Mouse (Mus musculus): ENCODE measurements around the gene Zfp612. TPM values are rescaled to one million over a fixed set of nuclear protein-coding genes. Genes with fewer than 3 reads are reported as not detected.
A peak's percentile ranks its signal among the peaks of the same experiment; 100 is the strongest.

Zfp612 gene
- polyA plus RNA-seq, 1 experiment, result 23.7 TPM

DNA sequence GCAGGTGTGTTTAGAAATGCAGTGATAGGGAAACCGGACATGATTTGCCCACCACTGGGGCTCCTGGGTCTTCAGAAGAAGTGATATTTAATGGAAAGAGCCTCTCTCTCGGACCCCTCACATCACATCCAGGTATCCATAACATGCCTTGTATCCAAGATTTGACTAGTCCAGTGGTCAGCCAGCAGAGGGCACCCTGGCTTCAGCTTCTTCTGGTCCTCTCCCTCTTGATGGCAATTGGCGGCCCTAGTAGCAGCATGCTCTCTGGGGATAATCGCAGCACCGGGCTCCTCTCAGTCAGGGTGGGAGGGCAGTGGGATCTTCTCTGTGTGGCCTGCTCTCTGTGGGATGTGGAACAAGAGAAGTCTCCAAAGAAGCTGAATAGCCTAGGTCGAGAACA lies 40.2 kb downstream of the Zfp612 start:
- peak in 1 of 2 experiments; percentile 36 for DNase-seq (ENCODE audit: extremely low spot score in 1 of 2, low spot score in 1 of 2)

DNA sequence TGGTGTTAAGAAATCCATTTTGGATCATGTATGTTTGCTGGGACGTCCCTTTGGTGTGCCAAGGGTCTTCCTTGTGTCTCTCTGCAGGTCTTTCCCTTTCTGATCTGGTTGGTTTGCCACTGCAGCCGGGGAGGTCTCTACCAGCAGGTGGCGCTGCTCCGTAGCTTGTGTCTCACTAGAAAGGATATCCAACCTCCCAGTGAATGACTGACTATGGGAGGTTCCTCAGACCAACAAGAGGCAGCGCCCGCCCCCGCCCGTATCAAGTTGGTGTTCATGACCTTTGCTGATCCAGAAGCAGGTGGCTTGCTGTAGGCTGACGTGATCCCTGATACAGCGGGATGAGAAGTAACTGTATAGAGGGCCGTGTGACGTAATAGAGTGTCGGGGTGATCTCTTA lies 51.0 kb downstream of the Zfp612 start:
- DNase-seq (ENCODE audit: extremely low spot score in 1 of 2, low spot score in 1 of 2), result peak; percentile 37 to 89

DNA sequence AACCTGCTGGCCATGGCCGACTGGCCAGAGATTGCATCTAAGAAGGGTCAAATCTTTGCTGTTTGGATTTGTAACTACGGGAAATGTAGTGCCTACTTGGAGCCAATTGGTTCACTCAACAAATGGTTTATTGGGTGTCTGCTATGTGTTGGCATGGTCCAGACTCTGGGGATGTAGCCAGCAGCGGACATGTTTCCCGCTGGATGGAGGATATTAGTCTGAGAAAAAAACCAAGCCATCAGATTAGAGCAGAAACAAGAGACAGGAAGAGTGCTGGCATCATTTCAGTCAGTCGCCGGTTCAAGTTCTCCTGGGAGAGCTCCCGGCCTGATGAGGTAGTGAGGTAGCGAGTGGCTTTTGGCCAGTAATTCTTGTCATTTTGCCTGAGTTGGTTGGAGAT lies 54.7 kb downstream of the Zfp612 start:
- DNase-seq (ENCODE audit: extremely low spot score in 1 of 2, low spot score in 1 of 2), result no peak

DNA sequence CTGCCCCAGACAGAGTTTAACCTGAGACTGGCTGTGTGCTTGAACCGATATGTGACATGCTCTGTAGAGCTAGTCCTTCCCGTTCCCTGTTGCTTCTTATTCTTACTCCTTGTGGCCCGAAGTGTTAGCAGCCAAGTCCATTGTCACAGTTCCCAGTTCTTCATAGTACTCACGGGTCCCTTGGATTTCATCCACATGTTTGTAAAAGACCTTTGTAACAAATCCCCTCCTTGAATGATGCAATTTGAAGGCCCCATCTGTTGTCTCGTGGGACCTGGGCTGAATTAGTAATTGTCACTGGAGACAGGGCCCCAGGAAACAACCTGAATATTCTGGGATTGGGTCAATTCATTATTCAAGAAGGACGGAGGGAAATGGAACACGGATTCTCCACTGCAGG lies 56.0 kb downstream of the Zfp612 start:
- DNase-seq (ENCODE audit: extremely low spot score in 1 of 2, low spot score in 1 of 2), result no peak

DNA sequence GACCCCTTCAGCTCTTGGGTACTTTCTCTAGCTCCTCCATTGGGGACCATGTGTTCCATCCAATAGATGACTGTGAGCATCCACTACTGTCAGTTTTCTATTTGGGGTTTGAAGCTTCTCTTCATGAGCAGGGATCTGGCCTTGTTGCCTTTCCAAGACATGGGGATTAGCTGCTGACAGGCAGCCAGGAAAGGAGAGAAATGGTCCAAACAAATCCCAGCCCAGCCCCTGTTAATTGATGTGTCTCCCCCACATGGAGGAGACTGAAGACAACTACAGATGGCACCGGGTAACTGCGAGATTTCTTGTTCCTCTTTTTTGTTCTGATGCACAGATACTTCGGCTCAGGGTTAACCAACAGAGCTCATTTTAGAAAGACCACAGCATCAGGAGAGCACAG lies 60.6 kb downstream of the Zfp612 start:
- no peak for DNase-seq (ENCODE audit: extremely low spot score in 1 of 2, low spot score in 1 of 2)

DNA sequence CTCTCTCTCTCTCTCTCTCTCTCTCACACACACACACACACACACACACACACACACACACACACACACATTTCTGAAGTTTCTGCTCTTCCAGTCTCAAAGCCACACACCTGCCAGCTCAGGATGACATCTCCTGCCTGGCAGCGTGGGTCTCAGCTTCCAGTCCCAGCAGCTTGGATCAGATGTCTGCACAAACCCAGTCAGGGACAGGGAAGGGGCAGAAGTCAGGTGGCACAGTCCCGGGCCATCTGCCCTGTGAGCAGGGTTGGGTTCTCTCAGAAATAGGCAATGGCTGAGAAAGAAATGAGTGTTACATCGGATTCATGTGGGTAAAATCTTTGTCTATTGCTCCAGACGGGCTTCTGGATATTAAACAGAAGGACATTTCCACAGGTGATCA lies 61.2 kb downstream of the Zfp612 start:
- no peak for DNase-seq (ENCODE audit: extremely low spot score in 1 of 2, low spot score in 1 of 2)

Other genes with a start within 250 kb of the Zfp612 start
- 19.5 and 22.1 TPM in 2 replicates for gene Phlpp2, start 211.2 kb upstream of the Zfp612 start, polyA plus RNA-seq (2012; rRNA removed)
- gene Marveld3, start 117.5 kb upstream of the Zfp612 start, polyA plus RNA-seq (2012; rRNA removed), result 0.16 and 0.38 TPM in 2 replicates
- 0.06 and 0.11 TPM in 2 replicates for gene Tat, start 89.3 kb upstream of the Zfp612 start, polyA plus RNA-seq (2012; rRNA removed)
- 0.10 and 0.21 TPM in 2 replicates for gene Chst4, start 40.0 kb upstream of the Zfp612 start, polyA plus RNA-seq (2012; rRNA removed)
- not detected in 2 replicates for gene Gm21964, start 21.5 kb downstream of the Zfp612 start, polyA plus RNA-seq (2012; rRNA removed)
- gene Gm17720, start 23.0 kb downstream of the Zfp612 start, polyA plus RNA-seq (2012; rRNA removed), result not detected in 2 replicates
- gene Calb2, start 88.5 kb downstream of the Zfp612 start, polyA plus RNA-seq (2012; rRNA removed), result 368 and 421 TPM in 2 replicates
- 12.0 TPM in 2 replicates for gene Cmtr2, start 135.9 kb downstream of the Zfp612 start, polyA plus RNA-seq (2012; rRNA removed)
- 0.55 and 0.74 TPM in 2 replicates for gene Hydin, start 187.2 kb downstream of the Zfp612 start, polyA plus RNA-seq (2012; rRNA removed)